Mouse (Mus musculus) liver, embryonic 13.5 days (tissue): ENCODE results near the gene Nat8f1. TPM values are rescaled to one million over a fixed set of nuclear protein-coding genes. Genes with fewer than 3 reads are reported as not detected.
A peak's percentile ranks its signal among the peaks of the same experiment; 100 is the strongest.
"Not testable (repeated sequence)": the region's sequence is repeated elsewhere in the genome, so short reads cannot be mapped to it uniquely, and the experiment has no call there.

Experiments
- ATAC-seq: fragments of 200-750 bp; cut with Nextera tagmentation; 2 replicates; pipeline ENCODE4 v1.8.0; 2017; ENCODE audit warnings: low read depth, mild to moderate bottlenecking, moderate number of reproducible peaks, moderate library complexity
- DNase-seq: peaks from one replicate; pipeline ENCODE4 v3.0.0; 2022
- H3K27ac ChIP-seq: fragments of 300-500 bp; sonication (generic); 2 replicates; pipeline ENCODE4 v1.5.1; 2015; ENCODE audit warnings: moderate library complexity, mild to moderate bottlenecking, inconsistent platforms
- H3K27me3 ChIP-seq: fragments of 300-500 bp; sonication (generic); 2 replicates; pipeline ENCODE4 v1.6.1; 2015; ENCODE audit warnings: mild to moderate bottlenecking, inconsistent platforms
- H3K36me3 ChIP-seq: fragments of 300-500 bp; sonication (generic); 2 replicates; pipeline ENCODE4 v1.6.1; 2015; ENCODE audit warnings: mild to moderate bottlenecking, inconsistent platforms
- H3K4me1 ChIP-seq: fragments of 300-500 bp; sonication (generic); replicated peaks from 2 replicates; pipeline ENCODE4 v1.6.1; 2015; ENCODE audit warnings: inconsistent platforms
- H3K4me2 ChIP-seq: fragments of 300-500 bp; sonication (generic); 2 replicates; pipeline ENCODE4 v1.6.1; 2015; ENCODE audit warnings: inconsistent platforms, mild to moderate bottlenecking, moderate library complexity
- H3K4me3 ChIP-seq: fragments of 300-500 bp; sonication (generic); replicated peaks from 2 replicates; pipeline ENCODE4 v1.5.1; 2015; ENCODE audit warnings: mild to moderate bottlenecking, inconsistent platforms
- H3K9ac ChIP-seq: fragments of 300-500 bp; sonication (generic); 2 replicates; pipeline ENCODE4 v1.6.1; 2015; ENCODE audit warnings: mild to moderate bottlenecking, inconsistent platforms
- H3K9me3 ChIP-seq: fragments of 300-500 bp; sonication (generic); replicated peaks from 2 replicates; pipeline ENCODE4 v1.6.1; 2016; ENCODE audit warnings: inconsistent platforms
- WGBS: fragments of 180-500 bp; shearing (Covaris S2); methylation state at CpG from one replicate; pipeline ENCODE4 v1.1.7; 2015; ENCODE audit not compliant: insufficient replicate concordance; 5-methylcytosine and 5-hydroxymethylcytosine counted together
- polyA plus RNA-seq: library from polyadenylated mRNA; unstranded; fragments of >200 nt; fragmentation: Nextera tagmentation; extraction: Ambion mirVana; gene quantifications from 2 replicates; pipeline ENCODE4 v1.2.1, GENCODE M21; 2015

The Nat8f1 gene
- polyA plus RNA-seq, 1 experiment from 2014 or later, result 5.0 TPM

DNA sequence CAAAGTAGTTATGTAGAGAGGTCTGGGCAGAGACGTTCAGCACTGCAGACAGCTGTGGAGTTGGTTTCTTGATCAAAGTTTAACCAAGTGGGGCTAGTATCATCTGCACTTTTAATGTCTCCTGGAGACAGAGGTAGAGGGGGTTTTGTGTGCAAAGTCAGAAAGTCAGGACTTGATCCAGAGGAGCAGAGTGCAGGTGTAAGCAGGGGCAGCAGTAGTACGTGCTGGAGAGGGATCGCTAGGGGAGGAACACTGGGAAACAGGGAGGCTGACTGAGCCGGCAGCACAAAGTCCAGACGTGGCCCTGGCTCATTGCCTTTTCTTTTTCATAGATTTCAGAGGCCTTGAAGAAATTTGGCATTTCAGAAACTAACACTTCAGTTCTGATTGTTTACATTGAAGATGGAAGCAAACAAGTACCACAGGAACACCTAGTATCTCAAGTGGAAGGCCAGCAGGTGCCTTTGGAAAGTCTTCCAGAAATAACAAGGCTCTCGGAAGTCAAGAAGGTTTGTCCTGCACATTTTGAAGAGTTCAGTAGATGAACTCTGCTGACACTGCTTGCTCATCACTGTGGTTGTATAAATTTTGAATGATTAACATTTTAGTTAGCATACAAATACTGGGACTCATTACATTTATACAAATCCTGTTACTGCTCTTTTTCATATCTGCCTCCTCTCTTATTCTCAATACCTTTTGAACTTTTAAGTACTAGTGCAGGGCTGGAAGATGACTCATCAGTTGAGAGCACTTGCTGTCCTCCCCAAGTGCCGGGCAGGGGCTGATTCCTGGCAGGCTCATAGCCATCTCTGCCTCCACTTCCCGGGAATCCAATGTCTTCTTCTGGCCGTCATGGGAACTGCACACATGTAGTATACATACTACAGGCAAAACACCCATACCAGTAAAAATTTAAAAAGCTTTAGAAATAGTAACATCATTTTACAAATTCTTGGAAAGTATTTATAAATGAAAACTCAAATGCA, 12.3 kb upstream of the Nat8f1 start:
- no peak for ATAC-seq

DNA sequence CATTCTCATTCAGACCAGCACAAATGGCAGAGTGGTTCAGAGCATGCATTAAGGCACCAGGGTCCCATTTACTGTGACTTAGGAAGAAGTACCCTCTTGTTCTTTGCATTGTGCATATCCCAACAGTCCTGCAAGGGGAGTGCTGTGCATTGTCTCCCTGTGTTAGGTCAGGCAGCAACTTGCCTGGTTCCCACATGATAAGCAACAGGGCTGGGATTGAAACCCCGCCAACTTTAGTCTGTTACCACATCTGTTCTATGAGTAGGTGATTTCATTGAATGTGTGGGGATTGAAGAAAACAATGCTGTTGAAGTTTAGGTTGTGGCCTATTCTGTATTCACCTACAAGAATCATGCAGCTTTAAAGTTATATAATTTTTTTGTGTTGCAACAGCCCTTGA, 11.2 kb upstream of the Nat8f1 start:
- Histone ChIP-seq H3K4me2 (no peak overlapping the region), H3K36me3 (peaks cover 68% of the 10 kb centered on the region), H3K4me3 (no peak overlapping the region), H3K4me1 (peaks cover 5% of the 10 kb centered on the region; the same call in 1 of the 2 replicates), H3K27me3 (no peaks in the 10 kb centered on the region), H3K9me3 (no peaks in the 10 kb centered on the region), H3K27ac (no peak overlapping the region), H3K9ac (no peak overlapping the region)
- DNase-seq (no peak), ATAC-seq (no peak)
- 48% methylated on average over 1 of the region's 1 CpGs for WGBS

More for the DNA sequence above, 12.3 kb upstream of the Nat8f1 start:
- no peak overlapping the region for H3K4me2 ChIP-seq
- H3K27ac ChIP-seq, result no peak overlapping the region
- no peaks in the 10 kb centered on the region for H3K27me3 ChIP-seq
- no peak overlapping the region for H3K4me3 ChIP-seq
- H3K36me3 ChIP-seq, result peaks cover 66% of the 10 kb centered on the region
- no peak overlapping the region for H3K9ac ChIP-seq
- H3K9me3 ChIP-seq, result no peaks in the 10 kb centered on the region
- H3K4me1 ChIP-seq, result peaks cover 5% of the 10 kb centered on the region; the same call in 1 of the 2 replicates
- no peak for DNase-seq
- 75% methylated on average over 9 of the region's 9 CpGs for WGBS

DNA sequence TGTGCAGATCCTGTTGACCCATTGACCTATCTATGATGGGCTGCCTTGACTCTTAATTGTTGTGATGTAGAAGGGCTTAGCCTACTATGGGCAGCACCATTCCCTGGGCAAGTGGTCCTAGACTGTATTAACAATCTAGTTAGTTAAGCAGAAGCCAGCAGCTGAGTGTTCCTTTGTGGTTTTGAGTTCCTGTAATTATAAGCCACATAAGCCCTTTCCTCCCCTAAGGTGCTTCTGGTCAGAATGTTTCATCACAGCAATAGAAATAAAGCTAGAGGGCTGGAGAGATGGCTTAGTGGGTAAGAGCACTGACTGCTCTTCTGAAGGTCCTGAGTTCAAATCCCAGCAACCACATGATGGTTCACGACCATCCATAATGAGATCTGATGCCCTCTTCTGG, 8.2 kb upstream of the Nat8f1 start:
- Histone ChIP-seq H3K27me3 (no peaks in the 10 kb centered on the region), H3K27ac (no peak overlapping the region), H3K4me2 (no peak overlapping the region), H3K9me3 (no peaks in the 10 kb centered on the region), H3K36me3 (peaks cover 61% of the 10 kb centered on the region), H3K9ac (no peak overlapping the region), H3K4me3 (no peak overlapping the region), H3K4me1 (no peaks in the 10 kb centered on the region)
- DNase-seq (no peak), ATAC-seq (no peak)
- 81% methylated on average over 1 of the region's 1 CpGs for WGBS

DNA sequence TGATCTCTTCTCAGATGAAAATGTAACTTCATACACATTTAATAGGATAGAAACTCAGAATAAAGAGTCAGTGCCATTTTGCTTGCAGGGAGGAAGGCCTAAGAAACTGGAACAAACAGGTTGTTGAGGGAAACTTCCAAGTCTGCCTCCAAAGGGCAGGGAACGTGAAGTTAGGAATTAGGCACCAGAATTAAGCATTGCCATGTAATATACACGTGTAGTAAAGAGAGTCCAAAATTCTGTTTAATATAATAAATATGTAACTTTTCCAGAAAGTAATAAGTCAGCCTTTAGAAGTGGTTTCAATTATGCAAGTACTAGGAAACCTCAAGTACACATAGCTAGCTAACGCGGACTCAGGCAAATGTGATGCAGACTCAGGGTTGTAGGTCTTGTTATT, 3.9 kb upstream of the Nat8f1 start:
- Histone ChIP-seq H3K9ac (no peak overlapping the region), H3K36me3 (peaks cover 24% of the 10 kb centered on the region), H3K9me3 (no peaks in the 10 kb centered on the region), H3K4me1 (peaks cover 22% of the 10 kb centered on the region), H3K27ac (no peak overlapping the region), H3K4me2 (no peak overlapping the region), H3K4me3 (no peak overlapping the region), H3K27me3 (no peaks in the 10 kb centered on the region)
- ATAC-seq (no peak), DNase-seq (no peak)
- 88% methylated on average over 4 of the region's 4 CpGs for WGBS

DNA sequence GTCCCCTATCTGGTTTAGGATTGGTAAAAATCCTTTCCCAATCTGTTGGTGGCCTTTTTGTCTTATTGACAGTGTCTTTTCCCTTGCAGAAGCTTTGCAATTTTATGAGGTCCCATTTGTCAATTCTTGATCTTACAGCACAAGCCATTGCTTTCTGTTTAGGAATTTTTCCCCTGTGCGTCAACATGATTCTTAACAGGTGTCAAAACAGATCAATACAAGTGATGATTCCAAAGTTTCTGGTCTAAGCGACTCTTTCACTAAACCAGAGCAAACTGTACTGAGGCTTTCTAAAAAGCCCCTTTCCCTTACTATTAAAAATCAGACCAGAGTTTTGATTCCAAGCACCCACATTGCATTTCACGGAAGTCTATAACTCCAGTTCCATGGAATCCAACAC, 2.9 kb upstream of the Nat8f1 start:
- H3K4me3 ChIP-seq, H3K9ac ChIP-seq, H3K27ac ChIP-seq, DNase-seq, H3K27me3 ChIP-seq, H3K9me3 ChIP-seq, ATAC-seq, H3K4me2 ChIP-seq: not testable (repeated sequence)
- Histone ChIP-seq H3K4me1 (peaks cover 27% of the 10 kb centered on the region), H3K36me3 (peaks cover 21% of the 10 kb centered on the region)
- WGBS, result 85% methylated on average over 3 of the region's 3 CpGs

DNA sequence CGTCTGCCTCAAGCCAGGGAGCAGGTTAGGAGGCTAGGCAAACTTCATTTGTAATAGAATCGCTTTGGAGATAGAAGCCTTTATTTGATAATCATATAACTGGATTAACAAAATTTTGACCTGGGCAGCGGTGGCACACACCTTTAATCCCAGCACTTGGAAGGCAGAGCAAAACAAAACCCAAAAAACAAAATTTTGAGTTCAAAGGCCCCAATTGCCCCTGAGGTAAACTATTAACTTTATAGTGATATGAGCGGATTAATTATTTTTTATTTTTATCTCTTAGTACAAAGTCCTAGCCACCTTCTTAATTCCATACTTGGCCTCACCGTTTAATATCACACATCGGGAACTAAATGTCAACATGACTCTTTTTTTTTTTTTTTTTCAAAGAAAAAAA, 1.1 kb upstream of the Nat8f1 start:
- Histone ChIP-seq H3K9me3 (no peaks in the 10 kb centered on the region), H3K36me3 (peaks cover 12% of the 10 kb centered on the region), H3K4me3 (peak overlapping the region; percentile 67), H3K4me1 (peaks cover 33% of the 10 kb centered on the region), H3K27ac (peak overlapping the region; percentile 91), H3K9ac (peak overlapping the region; percentile 76), H3K4me2 (peak overlapping the region; percentile 81), H3K27me3 (no peaks in the 10 kb centered on the region)
- no peak for ATAC-seq
- 66% methylated on average over 6 of the region's 6 CpGs for WGBS
- no peak for DNase-seq

DNA sequence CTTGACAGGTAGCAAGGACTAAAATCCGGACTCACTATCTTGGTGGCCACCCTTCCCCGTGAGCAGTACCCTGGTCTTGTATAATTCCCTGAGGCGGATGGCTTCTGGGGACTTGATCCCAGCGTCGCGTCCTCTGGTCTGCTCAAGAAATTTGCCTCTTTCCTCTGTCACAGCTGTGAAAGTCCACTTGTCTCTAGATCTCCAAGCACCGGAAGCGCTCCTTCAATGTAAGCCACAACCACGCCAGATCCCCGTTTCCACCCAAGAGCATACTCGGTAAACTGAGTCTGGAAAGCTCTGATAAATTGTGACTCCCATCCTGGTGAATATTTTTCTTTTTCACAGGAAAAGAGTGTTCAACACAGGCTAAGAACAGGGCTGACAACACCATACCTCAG, 347 bp downstream of the Nat8f1 start:
- Histone ChIP-seq H3K4me3 (peak overlapping the region; percentile 67), H3K9me3 (no peaks in the 10 kb centered on the region), H3K36me3 (no peaks in the 10 kb centered on the region), H3K9ac (peak overlapping the region; percentile 76), H3K27me3 (no peaks in the 10 kb centered on the region), H3K27ac (peak overlapping the region; percentile 91), H3K4me1 (peaks cover 37% of the 10 kb centered on the region), H3K4me2 (peak overlapping the region; percentile 81)
- ATAC-seq (no peak), DNase-seq (no peak)
- WGBS, result 3% methylated on average over 11 of the region's 11 CpGs

DNA sequence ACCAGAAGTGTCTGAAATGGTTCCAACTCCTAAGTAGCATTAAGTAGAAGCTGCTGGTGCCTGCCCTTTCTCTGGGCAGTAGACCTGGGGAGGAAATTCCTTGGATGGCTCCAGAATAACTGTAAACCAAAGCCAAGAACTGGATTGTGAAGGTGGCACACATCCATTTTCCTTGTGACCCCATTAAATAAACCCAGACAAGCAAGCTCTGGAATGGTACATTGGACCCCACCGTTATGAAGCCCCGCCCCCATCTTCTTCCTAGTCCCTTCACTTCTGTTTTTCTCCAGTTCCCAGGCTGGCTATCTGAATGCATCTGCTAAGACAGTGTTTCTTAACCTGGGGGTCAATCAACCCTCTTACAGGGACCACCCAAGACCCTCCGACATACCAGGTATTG, 3.9 kb downstream of the Nat8f1 start, which contains the start of gene Tprkb:
Gene Tprkb, plus strand, starts transcription at position 279 of the 400 bp plus-strand sequence.
- ATAC-seq, result no peak
- H3K27ac ChIP-seq, result no peak within 1 kb of the TSS
- no peaks in the 10 kb centered on the region for H3K27me3 ChIP-seq
- H3K9me3 ChIP-seq, result no peaks in the 10 kb centered on the region
- H3K4me2 ChIP-seq, result no peak within 1 kb of the TSS
- H3K4me1 ChIP-seq, result peaks cover 29% of the 10 kb centered on the region
- H3K36me3 ChIP-seq, result no peaks in the 10 kb centered on the region
- no peak within 1 kb of the TSS for H3K4me3 ChIP-seq
- 46% methylated on average over 3 of the region's 3 CpGs for WGBS
- no peak within 1 kb of the TSS for H3K9ac ChIP-seq
- no peak for DNase-seq

DNA sequence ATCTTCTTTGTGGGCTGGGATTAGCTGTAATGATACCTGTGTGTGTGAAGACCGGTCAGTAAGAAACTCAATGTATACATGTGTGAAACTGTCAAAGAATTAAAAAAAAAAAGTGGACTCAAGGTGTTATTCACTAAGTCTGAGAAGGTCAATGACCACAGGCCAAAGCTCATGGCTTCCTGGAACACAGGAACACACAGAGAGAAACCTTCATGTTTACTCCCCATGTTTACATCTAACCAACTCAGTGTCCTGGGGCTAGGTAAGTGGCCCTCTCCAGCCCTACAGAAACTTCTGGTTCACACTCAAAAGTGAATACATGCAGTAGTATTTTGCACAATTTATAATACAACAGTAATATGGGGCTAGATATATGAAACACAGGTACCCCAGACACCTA, 5.8 kb downstream of the Nat8f1 start:
- WGBS, result 79% methylated on average over 1 of the region's 1 CpGs
- no peak overlapping the region for H3K9ac ChIP-seq
- no peaks in the 10 kb centered on the region for H3K36me3 ChIP-seq
- no peaks in the 10 kb centered on the region for H3K27me3 ChIP-seq
- H3K9me3 ChIP-seq, result no peaks in the 10 kb centered on the region
- no peak for DNase-seq
- no peak overlapping the region for H3K4me3 ChIP-seq
- peaks cover 18% of the 10 kb centered on the region for H3K4me1 ChIP-seq
- ATAC-seq, result no peak
- no peak overlapping the region for H3K4me2 ChIP-seq
- H3K27ac ChIP-seq, result no peak overlapping the region

DNA sequence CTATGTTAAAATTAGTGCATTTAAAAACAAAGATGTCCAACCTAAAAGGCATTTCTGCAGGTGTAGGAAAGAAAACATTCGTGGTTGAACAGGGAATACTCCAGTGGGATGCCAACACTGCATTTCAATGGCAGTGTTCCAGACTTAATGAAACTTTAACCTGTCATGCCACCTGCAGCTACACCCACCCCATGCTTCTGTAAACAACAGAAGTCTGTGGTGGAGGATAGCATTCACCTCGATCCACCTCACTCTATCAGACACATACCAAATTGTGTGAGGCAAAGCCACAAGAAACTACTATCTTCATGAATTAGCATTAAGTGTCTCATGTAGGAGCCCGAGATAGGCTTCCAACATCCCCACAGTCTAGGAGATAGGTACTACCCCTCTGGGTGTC, 7.1 kb downstream of the Nat8f1 start:
- 0 out of 2 replicates have a peak, but pooled peaks have one; percentile 7 for ATAC-seq
- 26% methylated on average over 3 of the region's 3 CpGs for WGBS
- no peak for DNase-seq
- Histone ChIP-seq H3K27ac (no peak overlapping the region), H3K27me3 (no peaks in the 10 kb centered on the region), H3K9ac (no peak overlapping the region), H3K36me3 (no peaks in the 10 kb centered on the region), H3K4me2 (no peak overlapping the region), H3K4me3 (no peak overlapping the region), H3K4me1 (0 out of 2 replicates have a peak, but pooled peaks cover 9% of the 10 kb centered on the region), H3K9me3 (no peaks in the 10 kb centered on the region)

DNA sequence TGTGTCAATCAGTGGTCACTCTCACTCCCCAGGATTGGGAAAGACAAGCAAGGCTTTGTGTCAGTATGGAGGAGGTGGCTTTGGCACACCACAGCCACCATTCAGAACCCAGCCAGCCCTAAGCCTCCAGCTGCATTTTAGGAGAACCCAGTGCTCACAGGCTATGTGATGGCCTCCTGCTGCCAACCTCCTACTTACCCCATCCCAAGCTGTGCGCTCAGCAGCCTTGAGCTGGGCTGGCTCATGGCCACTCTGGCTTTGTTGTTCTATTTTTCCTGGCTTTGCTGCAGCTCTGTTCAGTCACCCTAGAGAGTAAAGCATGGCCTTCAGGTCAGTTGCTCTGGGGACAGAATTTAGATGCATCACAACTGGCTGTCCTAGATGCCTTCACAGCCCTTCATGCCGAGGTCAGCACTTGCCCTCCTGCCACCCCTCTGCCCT, 8.6 kb downstream of the Nat8f1 start:
- not testable (repeated sequence) for H3K36me3 ChIP-seq, H3K27ac ChIP-seq, H3K4me3 ChIP-seq, H3K9me3 ChIP-seq, DNase-seq, H3K4me1 ChIP-seq, H3K4me2 ChIP-seq, H3K27me3 ChIP-seq, ATAC-seq, H3K9ac ChIP-seq
- WGBS, result 44% methylated on average over 2 of the region's 2 CpGs
